Mouse (Mus musculus) heart, postnatal 0 days (tissue): ENCODE results near the gene RPS10-NUDT3. TPM values are rescaled to one million over a fixed set of nuclear protein-coding genes. Genes with fewer than 3 reads are reported as not detected.
A peak's percentile ranks its signal among the peaks of the same experiment; 100 is the strongest.
"Not testable (repeated sequence)": the region's sequence is repeated elsewhere in the genome, so short reads cannot be mapped to it uniquely, and the experiment has no call there.

Experiments
- ATAC-seq: fragments of 200-750 bp; cut with Nextera tagmentation; 2 replicates; pipeline ENCODE4 v1.8.0; 2017; ENCODE audit warnings: low read depth, moderate number of reproducible peaks, moderate library complexity; ENCODE audit not compliant: insufficient read depth
- DNase-seq: peaks from one replicate; pipeline ENCODE4 v3.0.0-alpha.2; 2016; ENCODE audit warnings: low spot score
- H3K27ac ChIP-seq: fragments of 300-500 bp; sonication (generic); 2 replicates; pipeline ENCODE4 v1.5.1; 2014; ENCODE audit warnings: low read depth, mild to moderate bottlenecking
- H3K27me3 ChIP-seq: fragments of 300-500 bp; sonication (generic); 2 replicates; pipeline ENCODE4 v1.6.1; 2014; ENCODE audit warnings: low read length, mixed read lengths; ENCODE audit not compliant: control insufficient read depth, insufficient read depth
- H3K36me3 ChIP-seq: fragments of 300-500 bp; sonication (generic); replicated peaks from 2 replicates; pipeline ENCODE4 v1.6.1; 2014; ENCODE audit warnings: low read length, mixed read lengths; ENCODE audit not compliant: control insufficient read depth, insufficient read depth
- H3K4me1 ChIP-seq: fragments of 300-500 bp; sonication (generic); 2 replicates; pipeline ENCODE4 v1.6.1; 2014; ENCODE audit warnings: antibody characterized with exemption; ENCODE audit not compliant: control insufficient read depth, insufficient read depth
- H3K4me2 ChIP-seq: fragments of 300-500 bp; sonication (generic); 2 replicates; pipeline ENCODE4 v1.6.1; 2014; ENCODE audit warnings: low read depth, mild to moderate bottlenecking, low read length, moderate library complexity
- H3K4me3 ChIP-seq: fragments of 300-500 bp; sonication (generic); 2 replicates; pipeline ENCODE4 v1.5.1; 2014; ENCODE audit warnings: low read depth, low read length
- H3K9ac ChIP-seq: fragments of 300-500 bp; sonication (generic); replicated peaks from 2 replicates; pipeline ENCODE4 v1.6.1; 2014; ENCODE audit warnings: low read depth, low read length, mixed read lengths
- H3K9me3 ChIP-seq: fragments of 300-500 bp; sonication (generic); replicated peaks from 2 replicates; pipeline ENCODE4 v1.6.1; 2016; ENCODE audit warnings: low read length; ENCODE audit not compliant: control insufficient read depth
- CTCF ChIP-seq: IDR thresholded peaks from 2 replicates; pipeline ENCODE4 v1.5.1; 2016; ENCODE audit warnings: antibody characterized with exemption, control low read depth, low read depth
- EP300 ChIP-seq: IDR thresholded peaks from 2 replicates; pipeline ENCODE4 v1.6.1; 2016; ENCODE audit warnings: antibody characterized with exemption, low read depth
- WGBS: fragments of 180-500 bp; shearing (Covaris S2); extraction: QIAGEN DNeasy Blood & Tissue Kit; methylation state at CpG from one replicate; pipeline ENCODE4 v1.1.7; 2014; 5-methylcytosine and 5-hydroxymethylcytosine counted together
- polyA plus RNA-seq: library from polyadenylated mRNA; unstranded; fragments of >200 nt; fragmentation: Nextera tagmentation; extraction: Ambion mirVana; gene quantifications from 2 replicates; pipeline ENCODE4 v1.2.1, GENCODE M21; 2015
- total RNA-seq: library from RNA; depleted of rRNA; stranded (reverse); fragments of >200 nt; gene quantifications from 2 replicates; pipeline ENCODE4 v1.2.3, GENCODE M21; 2014; ENCODE audit warnings: low replicate concordance

RPS10-NUDT3 gene
- total and polyA plus RNA-seq, 2 experiments from 2014 or later = not detected

DNA sequence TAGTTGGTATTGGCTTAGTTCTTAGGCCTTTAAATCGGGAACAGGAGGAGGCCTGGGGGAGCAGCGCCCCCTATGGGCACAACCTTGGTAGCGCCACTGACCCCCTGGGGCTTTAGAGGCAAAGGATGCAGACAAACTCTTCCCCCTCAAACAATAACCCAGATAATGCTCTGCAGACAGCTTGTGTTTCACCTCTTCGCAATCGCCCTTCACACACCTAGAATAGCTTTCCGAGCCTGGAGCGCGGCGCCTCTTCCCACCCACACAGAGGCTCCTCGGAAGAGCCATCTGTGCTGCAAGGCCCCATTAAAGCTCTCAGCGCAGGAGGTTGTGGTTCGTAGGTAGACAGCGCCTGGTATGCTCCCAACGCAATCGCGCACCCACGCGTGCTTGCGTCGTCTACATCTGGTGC lies 3.9 kb upstream of the RPS10-NUDT3 start:
- Histone ChIP-seq H3K4me2 (no peak overlapping the region), H3K9ac (no peak overlapping the region), H3K4me1 (0 out of 2 replicates have a peak, but pooled peaks cover 9% of the 10 kb centered on the region), H3K9me3 (no peaks in the 10 kb centered on the region), H3K4me3 (no peak overlapping the region), H3K27ac (no peak overlapping the region), H3K36me3 (0 out of 2 replicates have a peak, but pooled peaks cover under 1% of the 10 kb centered on the region), H3K27me3 (no peaks in the 10 kb centered on the region)
- peak; percentile 11; the same call in 1 of the 2 replicates for TF ChIP-seq CTCF
- no peak for TF ChIP-seq EP300
- ATAC-seq = no peak
- 72% methylated on average over 20 of the region's 20 CpGs for WGBS
- no peak for DNase-seq

GRCm38 (mm10) chr17:27637333-27637732 lies 2.3 kb upstream of the RPS10-NUDT3 start:
- Histone ChIP-seq H3K36me3 (peaks cover 17% of the 10 kb centered on the region), H3K9ac (no peak overlapping the region), H3K4me3 (no peak overlapping the region), H3K9me3 (no peaks in the 10 kb centered on the region), H3K4me1 (peaks cover 18% of the 10 kb centered on the region), H3K4me2 (no peak overlapping the region), H3K27ac (peak overlapping the region; percentile 46), H3K27me3 (no peaks in the 10 kb centered on the region)
- peak; percentile 9 for DNase-seq
- WGBS = 36% methylated on average over 9 of the region's 9 CpGs
- no peak for ATAC-seq
- no peak for TF ChIP-seq CTCF

GRCm38 (mm10) chr17:27636132-27637020 lies 1.4 kb upstream of the RPS10-NUDT3 start, which contains the start of gene Rps10:
TSS of gene Rps10 (minus strand) at chr17:27636669.
- ATAC-seq = no peak
- WGBS = 49% methylated on average over 18 of the region's 18 CpGs
- no peak for DNase-seq
- H3K36me3 ChIP-seq = peaks cover 26% of the 10 kb centered on the region
- no peak within 1 kb of the TSS for H3K9ac ChIP-seq
- TF ChIP-seq EP300 (no peak), CTCF (no peak)
- peak within 1 kb of the TSS; percentile 89 for H3K27ac ChIP-seq
- no peaks in the 10 kb centered on the region for H3K9me3 ChIP-seq
- peak within 1 kb of the TSS; percentile 89 for H3K4me3 ChIP-seq
- peak within 1 kb of the TSS; percentile 74 for H3K4me2 ChIP-seq
- H3K27me3 ChIP-seq = no peaks in the 10 kb centered on the region
- peaks cover 18% of the 10 kb centered on the region for H3K4me1 ChIP-seq

DNA sequence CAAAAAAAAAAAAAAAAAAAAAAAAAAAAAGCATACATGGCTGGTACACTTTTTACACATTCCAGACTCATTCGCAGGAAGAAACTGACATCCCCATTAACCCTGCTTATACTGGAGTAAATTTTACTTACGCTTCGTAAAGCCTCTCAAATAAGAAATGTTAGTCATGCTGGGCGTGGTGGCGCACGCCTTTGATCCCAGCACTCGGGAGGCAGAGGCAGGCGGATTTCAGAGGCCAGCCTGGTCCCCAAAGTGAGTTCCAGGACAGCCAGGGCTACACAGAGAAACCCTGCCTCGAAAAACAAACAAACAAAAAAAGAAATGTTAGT lies 517 bp upstream of the RPS10-NUDT3 start:
- Histone ChIP-seq H3K4me3 (peak overlapping the region; percentile 89), H3K4me2 (peak overlapping the region; percentile 74), H3K4me1 (peaks cover 18% of the 10 kb centered on the region), H3K36me3 (peaks cover 35% of the 10 kb centered on the region), H3K27ac (peak overlapping the region; percentile 89)
- not testable (repeated sequence) for H3K9me3 ChIP-seq, H3K27me3 ChIP-seq, H3K9ac ChIP-seq, ATAC-seq, DNase-seq
- 41% methylated on average over 9 of the region's 9 CpGs for WGBS

GRCm38 (mm10) chr17:27629249-27630020 lies 5.6 kb downstream of the RPS10-NUDT3 start:
- TF ChIP-seq CTCF (peak; percentile 96), EP300 (no peak)
- no peak overlapping the region for H3K9ac ChIP-seq
- H3K27me3 ChIP-seq = no peaks in the 10 kb centered on the region
- H3K4me1 ChIP-seq = peaks cover 12% of the 10 kb centered on the region
- peaks cover 43% of the 10 kb centered on the region for H3K36me3 ChIP-seq
- no peaks in the 10 kb centered on the region for H3K9me3 ChIP-seq
- no peak overlapping the region for H3K27ac ChIP-seq
- peak; percentile 79 for DNase-seq
- 61% methylated on average over 2 of the region's 2 CpGs for WGBS
- no peak overlapping the region for H3K4me3 ChIP-seq
- ATAC-seq = peak; percentile 38; the same call in 1 of the 2 replicates
- H3K4me2 ChIP-seq = no peak overlapping the region
